Mouse (Mus musculus) kidney, adult 9 months (tissue): ENCODE data around the gene Trim58.

Experiments used
- DNase-seq: peaks from one replicate; pipeline ENCODE4 v3.0.0; 2022

Gene Trim58

DNA sequence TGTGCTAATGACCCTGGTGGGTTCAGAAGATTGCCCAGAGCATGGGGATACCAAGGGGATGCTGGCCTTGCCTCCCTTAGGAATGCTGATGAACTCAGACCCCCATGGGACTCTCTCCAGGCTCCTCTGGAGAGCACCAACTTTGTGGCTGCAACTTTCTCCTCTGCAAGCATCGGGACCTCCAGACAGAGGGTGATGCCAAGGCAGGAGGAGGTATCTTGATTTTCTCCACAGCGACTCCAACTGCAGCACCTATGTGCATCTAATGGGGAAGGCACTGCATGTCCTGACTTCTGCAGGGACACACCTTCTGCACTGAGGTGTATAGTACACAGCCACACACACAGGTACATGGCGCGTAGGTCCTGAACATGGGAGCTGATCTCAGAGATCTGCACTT lies 18.3 kb downstream of the Trim58 start, which contains the start of gene Olfr322:
TSS of gene Olfr322 (plus strand) at position 187 of the 400 bp plus-strand sequence.
- DNase-seq = no peak

DNA sequence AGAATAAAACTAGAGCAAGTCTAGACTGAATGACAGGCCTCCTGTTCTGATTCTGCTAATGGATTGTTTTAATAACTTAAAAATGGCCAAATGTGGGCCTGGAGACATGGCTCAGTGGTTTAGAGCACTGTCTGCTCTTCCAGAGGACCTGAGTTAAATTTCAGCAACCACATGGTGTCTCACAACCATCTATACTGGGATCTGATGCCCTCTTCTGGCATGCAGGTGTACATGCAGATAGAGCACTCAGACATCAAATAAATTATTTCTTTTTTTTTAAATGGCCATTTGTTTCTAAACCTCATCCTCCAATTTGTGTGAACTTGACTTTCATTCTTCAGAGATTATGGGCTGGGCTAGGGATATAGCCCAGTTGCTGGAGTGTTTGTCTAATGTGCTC lies 29.0 kb downstream of the Trim58 start:
- DNase-seq = no peak

DNA sequence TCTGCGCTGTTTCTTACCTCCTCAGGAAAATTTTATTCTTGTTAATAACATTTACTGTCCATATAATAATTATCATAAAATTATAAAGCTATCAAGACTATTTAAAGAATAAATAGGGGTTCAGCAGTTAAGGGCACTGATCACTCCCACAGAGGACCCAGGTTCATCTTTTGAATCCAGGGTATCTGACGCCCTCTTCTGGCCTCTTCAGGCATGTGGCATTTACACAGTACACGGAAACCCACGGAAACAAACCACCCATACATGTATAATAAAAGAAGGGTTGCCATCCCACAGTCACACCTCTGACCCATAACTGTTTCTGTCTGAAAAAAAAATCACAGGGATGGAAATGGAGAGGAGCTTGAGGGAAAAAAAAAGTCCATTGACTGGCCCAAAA lies 31.6 kb downstream of the Trim58 start:
- DNase-seq = no peak

DNA sequence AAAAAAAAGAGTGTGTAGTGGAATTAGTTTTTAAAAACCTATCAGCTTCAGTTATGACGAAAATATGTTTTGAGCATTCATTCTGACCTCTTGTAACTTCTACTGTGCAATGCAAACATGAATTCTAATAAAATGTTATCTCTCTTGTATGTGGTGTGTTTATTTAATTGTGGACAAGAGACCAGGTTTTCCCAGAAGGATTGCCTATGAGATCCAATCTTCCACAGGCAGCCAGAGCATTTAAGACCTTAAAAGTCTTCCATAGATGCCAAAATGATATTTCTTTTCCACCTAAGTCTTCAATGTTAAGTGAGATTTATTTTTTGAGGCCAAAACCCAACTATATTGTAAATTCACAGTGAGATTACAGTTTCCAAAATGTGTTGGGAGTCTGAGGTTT lies 40.5 kb downstream of the Trim58 start, which contains the start of gene Olfr320:
TSS of gene Olfr320 (plus strand) at position 301 of the 400 bp plus-strand sequence.
- DNase-seq = no peak

DNA sequence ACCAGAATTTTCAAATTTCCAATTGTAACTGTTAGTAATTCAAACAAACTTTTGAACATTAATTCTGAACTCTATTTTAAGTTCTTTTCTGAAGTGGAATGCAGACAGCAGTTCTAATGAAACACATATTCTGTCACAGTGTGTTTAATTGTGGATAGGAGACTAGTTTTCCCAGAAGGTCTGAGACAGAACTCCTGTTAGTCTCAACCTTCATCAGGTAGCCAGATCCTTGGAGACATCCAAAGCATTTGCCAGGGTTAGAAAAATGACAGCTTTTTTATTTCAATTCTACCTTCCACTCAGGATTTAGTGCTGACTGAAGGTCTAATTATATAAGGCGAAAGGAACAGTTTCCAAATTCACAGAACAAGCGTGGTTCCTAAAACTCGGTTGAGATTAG lies 58.6 kb downstream of the Trim58 start, which contains the start of gene Olfr319:
TSS of gene Olfr319 (plus strand) at position 301 of the 400 bp plus-strand sequence.
- no peak for DNase-seq
